Mouse (Mus musculus): ENCODE results near the gene Gmppb.

- peak; percentile 82 for TF ChIP-seq CTCF (conservative IDR thresholded peaks at IDR 0.05; ENCODE audit: low read length)
- TF ChIP-seq NANOG (IDR thresholded peaks at IDR 0.05; ENCODE audit: borderline replicate concordance, low read length), result peak; percentile 12; the same call in 1 of the 2 replicates
- no peak for TF ChIP-seq POU5F1 (IDR thresholded peaks at IDR 0.05; ENCODE audit: borderline replicate concordance, low read length)
Observed at GRCm38 (mm10) chr9:108052885-108053664, 4.0 kb downstream of the Gmppb start, which contains the start of gene Amigo3.
